Mouse (Mus musculus) G1E (cell line): ENCODE measurements at regions not wholly inside any gene's neighbourhood (a gene's known extent, or its start where the extent isn't known, plus 50 kb on each side); places are given as distances from the start of the nearest gene placed in this dataset.

Experiments
- CTCF ChIP-seq: IDR thresholded peaks from 2 replicates; pipeline ENCODE4 v1.5.1; 2012; ENCODE audit warnings: low read depth, low read length, inconsistent platforms, mixed read lengths
- TAL1 ChIP-seq: conservative IDR thresholded peaks from 2 replicates; pipeline ENCODE4 v1.6.1; 2012; ENCODE audit warnings: low read depth, low read length, inconsistent platforms, mixed read lengths

GRCm38 (mm10) chr9:73270249-73270648 is 157.0 kb downstream of the Rsl24d1 start:
- TF ChIP-seq CTCF (no peak), TAL1 (no peak)
